Mouse (Mus musculus): ENCODE results near the gene Nup210l.

Gene Nup210l

DNA sequence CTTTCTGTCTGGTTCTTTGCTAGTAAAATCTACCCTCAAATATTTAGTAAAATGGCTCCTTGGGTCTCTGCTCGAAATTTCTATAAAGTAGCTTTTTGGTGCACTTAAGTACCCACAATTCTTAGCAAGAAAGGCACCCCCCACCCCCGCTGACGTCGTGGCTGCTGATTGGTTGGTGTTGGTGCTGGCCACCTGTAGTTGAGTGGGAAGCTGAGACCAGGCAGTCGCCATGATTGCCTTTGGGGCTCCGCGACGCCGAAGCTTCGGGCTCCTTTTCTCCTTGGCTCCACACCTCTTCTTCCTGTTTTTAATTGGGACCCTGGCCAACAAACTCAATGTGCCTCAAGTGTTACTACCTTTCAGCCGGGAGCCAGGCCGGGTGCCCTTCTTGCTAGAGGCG is at the start of gene Nup210l:
Nup210l (plus strand) TSS at position 195 of the 400 bp plus-strand sequence.
- no peak for DNase-seq (ENCODE audit: low spot score in 2 of 2)

DNA sequence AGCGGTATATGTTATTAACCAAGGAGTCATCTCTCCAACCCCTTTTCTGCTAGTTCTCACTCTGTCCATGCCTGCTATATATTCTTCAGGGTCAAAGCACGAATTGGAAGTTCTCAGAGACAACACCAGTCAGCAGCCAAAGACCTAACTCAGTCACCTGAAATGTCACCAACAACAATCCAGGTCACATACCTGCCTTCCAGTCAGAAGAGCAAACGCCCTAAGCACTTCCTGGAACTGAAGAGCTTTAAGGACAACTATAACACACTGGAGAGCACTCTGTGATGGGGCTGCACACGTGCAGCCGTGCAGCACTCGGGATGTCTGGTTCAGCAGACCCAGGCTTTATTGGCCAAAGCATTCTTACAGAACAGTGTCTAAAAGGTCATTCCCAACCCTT is 42.4 kb upstream of the Nup210l start:
- no peak for DNase-seq (ENCODE audit: low spot score in 2 of 2)

DNA sequence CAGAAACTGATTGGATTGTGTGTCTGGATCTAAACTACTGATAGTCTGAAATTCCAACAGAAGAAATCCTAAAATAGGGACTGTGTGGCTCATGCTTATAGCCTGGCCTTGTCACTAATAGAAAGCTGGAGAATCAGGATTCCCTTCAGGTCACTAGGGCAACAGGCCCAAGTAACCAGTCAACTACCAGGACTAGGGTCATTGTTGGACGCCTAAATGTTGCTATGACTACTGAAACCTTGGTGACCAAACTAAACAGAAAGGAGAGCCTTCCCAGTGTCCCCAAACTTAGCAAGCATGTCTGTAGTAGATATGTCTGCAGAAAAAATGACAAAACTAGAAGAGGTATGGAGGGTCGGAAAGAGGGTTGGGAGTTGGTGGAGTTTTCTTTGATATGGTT is 41.4 kb upstream of the Nup210l start:
- no peak for DNase-seq (ENCODE audit: low spot score in 2 of 2)

DNA sequence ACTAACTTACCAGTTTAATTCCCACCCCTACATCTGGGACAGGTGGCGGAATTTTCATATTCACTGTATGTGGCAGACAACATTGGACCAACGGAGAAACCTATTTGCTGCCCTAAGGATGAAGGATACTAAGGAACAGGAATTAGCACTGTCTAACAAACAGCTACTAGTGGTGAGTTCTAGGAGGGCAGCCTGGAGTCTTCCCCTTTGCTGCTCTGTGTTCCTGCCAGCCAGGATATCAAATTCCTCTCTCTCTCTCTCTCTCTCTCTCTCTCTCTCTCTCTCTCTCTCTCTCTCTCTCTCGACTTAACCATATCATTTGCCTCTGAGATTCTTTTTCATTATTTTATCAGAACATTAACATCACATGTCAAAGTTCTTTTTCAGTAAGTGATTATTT is 39.5 kb upstream of the Nup210l start:
- no peak for DNase-seq (ENCODE audit: low spot score in 2 of 2)

DNA sequence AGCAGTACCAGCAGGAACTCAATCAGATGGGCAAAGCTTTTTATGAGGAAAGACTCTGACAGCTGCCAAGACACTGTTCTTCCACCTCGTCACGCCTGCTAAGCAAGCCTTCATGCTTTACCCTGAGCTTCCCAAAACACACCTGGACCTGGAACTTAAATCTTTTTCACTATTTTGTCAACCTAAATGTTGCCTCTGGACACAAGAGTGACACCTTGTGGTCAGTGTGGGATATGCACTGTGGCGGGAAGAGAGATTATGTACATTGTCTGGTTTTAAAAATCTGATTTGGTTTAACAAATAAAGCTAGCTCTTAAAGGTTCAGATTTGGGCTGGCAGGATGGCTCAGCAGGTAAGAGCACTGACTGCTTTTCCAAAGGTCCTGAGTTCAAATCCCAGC is 38.4 kb upstream of the Nup210l start:
- DNase-seq (ENCODE audit: low spot score in 2 of 2), result peak in 1 of 2 experiments; percentile 47

DNA sequence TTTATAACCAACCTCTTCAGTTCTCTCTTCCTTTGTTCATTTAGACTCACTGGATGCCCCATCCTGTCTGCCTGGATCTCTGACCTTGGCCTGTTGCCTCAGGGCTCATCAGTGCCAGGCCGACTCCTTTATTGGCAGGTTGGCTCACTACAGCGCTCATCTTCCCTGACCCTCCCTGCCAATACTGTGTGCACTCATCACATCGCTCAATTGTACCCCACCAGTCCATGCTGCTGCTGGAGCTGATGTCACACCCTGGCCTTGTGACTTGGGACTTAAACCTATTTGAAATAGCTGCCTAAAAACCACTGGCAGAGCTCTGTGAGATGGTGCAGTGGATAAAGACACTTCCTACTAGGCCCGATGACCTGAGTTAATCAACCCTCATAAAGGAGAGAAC is 36.1 kb upstream of the Nup210l start:
- DNase-seq (ENCODE audit: low spot score in 2 of 2), result no peak

DNA sequence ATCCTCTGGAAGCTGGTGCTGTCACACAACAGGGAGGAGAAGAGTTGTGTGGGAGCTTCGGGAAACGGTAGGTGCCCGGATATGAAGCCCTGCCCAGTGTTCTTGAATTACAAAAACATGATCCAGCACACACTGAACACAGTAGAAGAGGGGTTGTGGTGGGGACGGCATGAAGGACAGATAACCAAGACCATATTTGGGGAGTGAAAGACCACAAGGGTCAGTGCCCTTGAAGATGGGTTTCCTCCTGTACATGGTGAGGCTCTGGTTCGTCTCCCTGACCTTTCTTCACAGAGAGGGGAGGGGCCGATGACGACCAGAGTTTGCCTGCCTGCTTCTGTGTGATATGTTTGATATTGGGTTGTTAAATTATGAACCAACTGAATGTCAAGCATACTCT is 34.2 kb upstream of the Nup210l start:
- no peak for DNase-seq (ENCODE audit: low spot score in 2 of 2)

DNA sequence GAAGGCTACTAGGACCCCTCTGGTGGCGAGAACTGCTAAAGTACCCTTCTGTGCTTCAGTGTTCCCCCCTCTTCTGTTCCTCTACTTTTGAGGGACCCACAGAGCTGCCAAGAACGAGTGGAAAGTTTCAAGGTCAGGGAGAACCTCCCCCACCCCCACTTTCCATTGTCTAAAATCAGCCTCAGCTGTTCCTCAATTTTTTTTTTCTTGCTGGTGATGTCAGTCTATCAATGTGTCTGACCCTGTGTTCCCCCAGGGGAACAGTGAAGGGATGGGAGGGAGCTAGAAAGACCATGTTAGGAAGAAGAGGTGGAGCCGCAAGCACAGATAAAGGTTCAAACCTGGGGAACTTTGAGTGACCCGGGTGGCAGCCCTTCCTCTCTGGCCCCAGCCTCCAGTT is 31.6 kb upstream of the Nup210l start, which contains the start of gene Tpm3:
Tpm3 (plus strand) TSS at position 356 of the 400 bp plus-strand sequence.
- DNase-seq (ENCODE audit: low spot score in 2 of 2), result no peak

DNA sequence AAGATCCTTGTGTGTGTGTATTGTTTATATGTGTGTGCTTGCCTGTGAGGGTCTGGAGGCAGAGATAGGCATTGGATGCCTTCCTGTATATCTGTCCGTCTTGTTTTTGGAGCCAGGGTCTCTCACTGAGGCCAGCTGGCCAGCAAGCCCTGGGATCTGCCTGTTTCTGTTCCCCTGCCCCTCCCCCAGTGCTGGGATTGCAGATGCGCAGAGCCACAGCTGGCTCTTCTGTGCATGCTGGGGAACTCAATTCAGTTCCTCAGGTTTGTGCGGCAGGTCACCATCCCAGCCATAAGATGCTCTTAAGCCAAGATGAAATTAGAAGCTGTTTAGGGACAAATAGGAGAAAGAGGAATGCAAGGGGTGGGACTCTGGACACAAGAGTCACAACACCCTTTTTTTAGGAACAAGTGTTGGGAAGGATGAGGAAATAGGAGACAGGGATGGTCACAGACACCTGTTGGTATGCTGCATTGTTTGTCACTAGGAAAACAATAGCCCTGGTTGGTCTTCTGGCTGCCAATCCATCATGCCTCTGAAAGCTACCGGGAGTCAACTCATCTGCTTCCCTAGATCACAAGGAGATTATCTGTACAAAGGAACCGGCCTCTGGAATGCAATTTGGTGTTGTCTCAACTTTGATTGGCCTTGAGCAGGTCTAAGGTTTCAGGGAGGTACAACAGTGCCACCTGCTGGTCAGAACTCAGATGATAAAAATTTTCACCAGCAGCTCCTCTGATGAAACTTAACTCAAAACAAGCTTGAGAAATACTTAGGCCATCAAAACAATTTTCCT is 26.8 kb upstream of the Nup210l start:
- peak; percentile 51 to 79 for DNase-seq (ENCODE audit: low spot score in 2 of 2)

DNA sequence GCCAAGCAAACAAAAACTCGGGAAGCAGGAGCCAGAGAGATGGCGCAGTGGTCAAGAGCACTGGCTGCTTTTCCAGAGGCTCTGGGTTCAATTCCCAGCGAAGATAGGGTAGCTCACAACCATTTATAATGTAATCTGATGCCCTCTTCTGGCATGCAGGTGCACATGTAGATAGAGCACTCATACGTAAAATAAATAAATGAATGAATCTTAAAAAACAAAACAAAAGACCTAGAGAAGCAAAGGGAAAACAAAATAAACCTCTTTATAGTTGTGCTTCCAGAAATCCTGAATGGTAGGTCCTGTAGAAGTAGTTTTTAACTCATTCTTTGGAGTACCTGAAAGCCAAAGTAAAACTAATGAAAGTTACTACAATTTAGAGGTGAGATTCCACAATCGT is 25.7 kb upstream of the Nup210l start:
- DNase-seq (ENCODE audit: low spot score in 2 of 2), result no peak

DNA sequence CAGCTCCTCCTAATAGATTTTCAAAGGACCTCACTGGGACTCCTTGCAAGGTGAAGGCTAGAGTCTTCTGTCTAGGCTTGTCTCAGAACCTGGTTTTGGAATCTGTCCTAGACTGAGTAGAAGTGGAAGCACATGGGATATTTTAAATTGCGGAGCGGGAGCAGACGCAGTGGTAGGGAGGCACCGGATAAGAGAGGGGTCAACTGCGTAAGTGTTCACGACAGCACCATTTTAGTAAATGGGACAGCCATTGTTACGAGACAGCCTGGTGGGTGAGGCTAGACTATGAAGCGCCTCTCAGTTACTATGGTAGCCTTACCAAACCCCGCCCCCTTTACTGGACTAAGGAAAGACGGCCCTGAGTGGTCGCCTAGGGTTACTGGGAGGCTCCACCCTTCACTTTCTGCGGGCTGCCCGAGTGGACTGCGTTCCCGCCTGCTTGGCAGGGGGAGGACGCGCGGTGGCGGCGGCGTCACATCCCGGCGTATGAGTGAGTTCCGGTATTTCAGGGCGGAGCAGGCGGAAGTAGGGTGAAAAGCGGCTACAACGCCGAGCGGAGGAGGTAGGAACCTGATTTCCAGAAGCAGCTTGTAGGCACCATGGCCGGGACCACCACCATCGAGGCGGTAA is 24.7 kb upstream of the Nup210l start:
- peak; percentile 75 to 85 for DNase-seq (ENCODE audit: low spot score in 2 of 2)

DNA sequence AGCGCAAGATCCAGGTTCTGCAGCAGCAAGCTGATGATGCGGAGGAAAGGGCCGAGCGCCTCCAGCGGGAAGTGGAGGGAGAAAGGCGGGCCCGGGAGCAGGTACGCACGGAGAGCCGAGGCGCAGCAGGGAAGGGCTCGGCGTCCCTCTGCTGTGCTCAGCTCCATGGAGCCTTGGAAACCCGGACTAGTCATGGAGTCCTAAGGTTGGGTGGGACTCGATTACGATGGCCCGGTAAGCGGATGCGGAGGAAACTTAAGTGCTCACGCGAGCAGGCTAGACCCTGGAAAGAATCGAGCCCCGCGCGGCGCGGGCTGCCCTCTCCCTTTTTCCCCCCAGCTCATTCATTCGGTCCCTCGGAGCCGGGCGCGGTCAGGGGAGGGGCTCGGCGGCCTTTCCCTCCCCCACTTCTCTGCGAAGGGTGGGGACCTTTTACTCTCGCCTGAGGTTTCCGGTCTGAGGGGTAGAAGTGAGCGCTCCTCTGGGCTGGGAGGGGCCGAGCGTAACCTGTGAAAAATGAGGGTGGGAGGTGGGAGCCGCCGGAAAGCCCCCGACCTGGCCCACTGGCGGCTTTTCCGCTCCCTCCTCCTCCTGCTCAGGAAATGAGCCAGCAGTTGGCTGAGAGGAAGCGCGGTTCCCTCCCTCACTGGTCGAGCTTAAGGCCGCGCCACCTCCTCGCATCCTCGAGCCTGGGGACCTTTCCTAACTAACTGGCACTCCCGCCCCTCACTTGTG is 24.0 kb upstream of the Nup210l start:
- DNase-seq (ENCODE audit: low spot score in 2 of 2), result peak; percentile 59 to 67

DNA sequence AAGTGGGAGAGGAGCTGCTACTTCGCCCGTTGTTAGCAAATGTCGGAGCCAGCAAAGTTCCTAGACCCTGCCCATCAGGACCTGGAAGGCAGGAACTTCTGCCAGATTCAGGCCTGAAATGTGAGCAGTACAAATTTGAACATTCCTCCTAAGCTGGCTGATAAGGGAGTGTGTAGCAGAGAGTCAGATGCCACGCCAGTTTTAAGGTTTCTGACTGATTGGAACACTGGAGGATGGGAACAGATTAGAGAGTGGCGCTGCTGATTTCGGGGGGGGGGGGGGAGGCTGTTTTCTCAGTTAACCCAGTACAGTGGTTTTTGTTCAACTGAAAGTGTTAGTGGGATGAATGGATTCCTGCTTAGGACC is 23.5 kb upstream of the Nup210l start:
- no peak for DNase-seq (ENCODE audit: low spot score in 2 of 2)

DNA sequence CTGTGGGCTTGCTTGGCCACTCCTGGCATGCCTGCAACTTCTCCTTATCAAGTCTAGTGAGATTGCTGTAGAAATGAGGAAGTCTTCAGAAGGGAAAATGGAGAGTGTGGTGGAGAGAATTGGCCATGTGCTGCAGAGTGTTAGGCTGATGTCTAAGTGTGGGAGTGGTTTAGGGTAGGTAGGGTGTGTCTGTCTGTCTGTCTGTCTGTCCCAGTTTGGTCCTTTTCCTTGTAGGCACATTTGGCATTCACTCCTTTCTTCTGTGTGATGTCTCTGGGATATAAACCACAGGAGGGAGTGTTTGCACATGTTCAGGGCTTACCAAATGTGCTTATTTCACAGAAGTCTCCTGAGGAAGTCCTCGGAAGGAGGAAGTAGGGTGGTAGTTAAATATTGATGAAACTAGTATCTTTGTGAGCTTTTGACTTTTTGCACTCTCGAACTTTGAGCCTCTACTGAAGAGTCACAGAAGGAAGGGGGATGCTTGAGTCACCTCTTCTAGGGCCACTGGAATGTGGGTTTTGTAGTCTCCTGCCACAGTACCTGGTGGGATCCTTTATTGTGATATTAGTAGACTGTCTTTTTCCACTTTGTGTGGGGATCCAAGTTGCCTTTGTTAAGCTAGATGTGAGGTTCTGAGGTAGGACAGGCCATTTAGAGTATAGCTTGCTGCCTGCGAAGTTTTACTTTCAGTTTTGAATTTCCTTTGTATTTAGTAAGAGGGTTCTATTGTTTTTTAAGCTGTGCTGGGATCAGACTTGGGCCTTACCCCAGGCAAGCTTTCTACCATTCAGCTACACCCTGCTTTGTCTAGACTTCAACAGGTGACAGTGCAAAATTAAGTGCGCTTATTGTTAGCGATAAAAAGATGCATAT is 22.3 kb upstream of the Nup210l start:
- DNase-seq (ENCODE audit: low spot score in 2 of 2), result no peak

DNA sequence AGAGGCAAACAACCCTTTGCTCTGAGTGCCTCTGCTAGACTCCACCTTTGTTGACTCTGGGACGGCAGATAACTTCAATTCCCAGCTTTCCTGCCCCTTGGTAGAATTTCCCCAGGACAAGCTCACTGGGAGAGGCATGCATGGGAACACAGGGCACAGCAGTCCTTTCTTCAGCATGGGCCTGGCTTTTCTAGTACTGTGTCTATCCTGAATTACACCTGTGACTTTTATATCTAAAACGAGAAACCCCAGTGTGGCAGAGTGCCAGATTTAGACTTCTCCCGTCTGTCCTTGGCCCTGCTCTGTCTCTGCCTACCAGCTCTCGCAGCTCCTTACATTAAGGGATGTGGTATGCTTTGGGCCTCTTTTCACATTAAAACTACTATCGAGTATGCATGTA is 20.9 kb upstream of the Nup210l start:
- no peak for DNase-seq (ENCODE audit: low spot score in 2 of 2)

DNA sequence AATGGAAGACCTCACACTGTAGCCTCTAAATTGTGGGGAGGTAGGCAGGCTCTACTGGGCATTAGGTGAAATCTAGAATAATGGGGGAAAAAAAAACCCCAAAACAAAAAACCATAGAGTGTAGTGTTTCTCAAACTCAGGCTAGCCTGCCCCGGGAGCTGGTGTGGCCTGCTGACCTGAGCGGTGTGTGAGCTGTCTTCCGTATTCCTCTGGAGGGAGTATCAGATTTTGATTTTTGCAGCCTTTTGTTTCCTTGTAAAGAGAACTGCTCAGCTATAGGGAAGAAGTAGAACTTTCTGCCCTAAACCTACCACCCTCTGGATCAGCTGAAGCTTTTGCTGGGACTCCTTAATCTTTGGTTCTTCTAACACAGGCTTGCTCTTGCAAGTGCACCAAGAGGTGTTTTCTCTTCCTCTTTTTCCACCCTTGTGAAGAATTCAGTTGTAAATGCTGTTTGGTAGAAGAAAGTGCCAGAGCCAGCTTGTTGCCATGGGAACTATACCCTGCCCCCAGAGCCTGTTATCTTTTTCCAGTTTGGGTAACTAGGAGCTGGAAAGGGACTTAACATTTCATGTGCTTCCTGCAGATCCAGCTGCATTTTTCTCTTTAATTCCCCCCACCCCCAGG is 20.1 kb upstream of the Nup210l start:
- no peak for DNase-seq (ENCODE audit: low spot score in 2 of 2)

DNA sequence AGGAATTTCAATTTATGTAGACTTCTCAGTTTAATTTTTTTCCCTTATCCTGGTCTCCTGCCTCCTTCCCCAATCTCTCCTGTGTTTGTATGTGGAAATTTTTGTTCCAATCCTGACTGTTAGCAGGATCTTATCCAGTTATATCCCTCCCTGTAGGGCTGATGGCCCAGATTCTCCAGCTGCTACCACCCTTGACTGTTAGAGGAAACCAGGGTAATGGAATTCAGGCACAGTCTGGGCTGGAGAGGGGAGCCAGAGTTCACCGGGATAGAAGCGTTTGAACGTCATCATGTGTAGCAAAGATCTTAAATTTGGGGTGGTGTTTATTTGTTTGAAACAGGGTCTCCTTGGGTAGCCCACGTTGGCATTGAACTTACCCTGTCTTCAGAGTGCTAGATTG is 19.1 kb upstream of the Nup210l start:
- no peak for DNase-seq (ENCODE audit: low spot score in 2 of 2)

DNA sequence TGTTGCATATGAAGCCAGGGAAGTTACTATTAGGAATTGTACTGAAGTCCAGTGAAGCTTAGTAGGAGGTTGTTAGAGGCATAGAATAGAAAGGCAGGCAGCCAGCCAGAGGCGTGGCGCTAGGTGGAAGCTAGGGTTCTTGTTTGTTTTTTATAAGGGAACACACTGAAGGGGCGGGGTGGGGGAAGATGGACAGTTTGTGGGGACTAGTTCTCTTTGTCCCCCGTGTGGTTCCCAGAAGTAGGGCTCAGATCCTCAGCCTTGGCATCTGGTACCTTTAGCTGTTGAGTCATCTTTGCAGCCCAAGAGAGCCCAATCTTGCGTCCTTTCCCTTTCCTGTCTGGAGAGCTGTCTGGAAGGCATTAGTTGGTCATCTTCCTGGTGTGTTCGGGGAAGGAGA is 18.7 kb upstream of the Nup210l start:
- DNase-seq (ENCODE audit: low spot score in 2 of 2), result no peak

DNA sequence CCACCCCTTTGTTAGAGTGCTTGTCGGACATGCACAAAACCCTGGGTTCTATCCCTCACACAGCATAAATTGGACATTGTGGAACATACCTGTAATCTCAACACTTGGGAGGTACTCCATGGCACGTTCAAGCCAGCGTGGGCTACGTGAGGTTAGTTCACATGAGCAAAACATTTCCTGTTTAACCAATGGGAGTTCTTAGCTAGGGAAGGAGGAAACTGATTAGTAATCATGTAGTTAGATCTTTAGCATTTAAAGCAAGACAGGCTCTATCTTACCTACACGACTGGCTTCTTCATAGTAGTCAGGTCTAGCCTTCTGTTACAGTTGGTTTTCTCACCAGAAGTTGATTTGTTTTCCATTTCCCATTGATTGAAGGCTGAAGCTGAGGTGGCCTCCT is 17.9 kb upstream of the Nup210l start:
- no peak for DNase-seq (ENCODE audit: low spot score in 2 of 2)

DNA sequence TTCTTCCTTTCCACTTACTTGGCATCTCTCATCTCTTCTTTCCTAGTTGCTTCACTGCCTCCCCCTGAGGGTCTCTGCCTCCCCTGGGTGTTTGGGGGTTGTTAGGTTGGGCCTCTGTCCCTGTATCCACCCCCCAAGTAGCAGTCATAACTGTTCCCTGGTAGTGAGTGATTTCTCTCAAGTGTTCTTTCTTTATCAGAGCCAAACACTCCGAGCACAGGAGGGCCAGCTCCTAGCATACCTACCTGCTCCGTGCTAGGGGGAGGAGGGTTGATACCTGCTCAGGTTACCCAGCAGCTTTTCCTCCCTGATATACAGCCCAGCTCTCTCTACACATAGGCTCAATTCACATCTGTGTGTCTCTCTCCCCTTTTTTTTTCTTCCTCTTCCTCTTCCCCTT is 15.3 kb upstream of the Nup210l start:
- DNase-seq (ENCODE audit: low spot score in 2 of 2), result no peak

DNA sequence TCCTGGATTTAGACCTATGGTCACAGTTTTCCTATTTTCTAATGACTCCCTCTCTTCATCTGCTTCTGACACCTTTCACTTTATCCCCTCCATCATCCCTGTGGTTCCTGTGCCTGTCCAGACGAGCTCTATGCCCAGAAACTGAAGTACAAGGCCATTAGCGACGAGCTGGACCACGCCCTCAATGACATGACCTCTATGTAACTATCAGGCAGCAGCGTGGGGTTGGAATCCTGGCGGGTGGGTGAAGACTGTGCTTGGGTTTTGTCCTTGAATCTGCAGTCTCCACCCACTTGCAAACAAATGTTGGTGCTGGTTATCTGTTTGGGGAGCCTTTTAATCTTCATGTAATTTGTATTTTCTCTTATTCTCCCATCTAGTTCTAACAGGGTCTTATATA is 13.0 kb upstream of the Nup210l start:
- DNase-seq (ENCODE audit: low spot score in 2 of 2), result no peak

All from spleen, postnatal 14 days (tissue).